8 mouse cellular contexts compared by ENCODE assay signal in genomic region chr12:20231986-20232541, GRCm38 (mm10).
DNase-seq lines count a peak whose midpoint lies in the region; ATAC-seq lines count a peak whose summit lies in the region.

No protein-coding gene starts in this region.

- DNase-seq in heart, adult 11 months: peak; percentile 89
- no peak for DNase-seq in heart, adult 8-10 months (ENCODE audit: low spot score)
- peak; percentile 78 for DNase-seq in midbrain, embryonic 11.5 days (ENCODE audit: low spot score, missing footprints)
- peak; percentile 0 for DNase-seq in embryonic facial prominence, embryonic 11.5 days (ENCODE audit: low spot score)
- peak; percentile 2 for DNase-seq in naive thymus-derived CD4-positive, alpha-beta T cell, adult 2 months (ENCODE audit: low read depth)
- no peak for DNase-seq in cerebellum, adult 18-20 months
- DNase-seq in layer of hippocampus, postnatal 36 days: no peak

- H3K27me3 ChIP-seq in midbrain, embryonic 11.5 days (ENCODE audit: control insufficient read depth, insufficient read depth, low read length): peaks cover 16% of the 10 kb centered on the region
- H3K27me3 ChIP-seq in midbrain, embryonic 16.5 days (ENCODE audit: control insufficient read depth, insufficient read depth, low read depth, low read length): no peaks in the 10 kb centered on the region
- peaks cover 15% of the 10 kb centered on the region for H3K27me3 ChIP-seq in embryonic facial prominence, embryonic 11.5 days (ENCODE audit: control insufficient read depth, insufficient read depth, low read length)

- H3K27ac ChIP-seq in midbrain, embryonic 11.5 days (ENCODE audit: low read depth, low read length): no peak overlapping the region
- no peak overlapping the region for H3K27ac ChIP-seq in midbrain, embryonic 16.5 days (ENCODE audit: low read length)
- H3K27ac ChIP-seq in embryonic facial prominence, embryonic 11.5 days (replicated peaks; ENCODE audit: low read depth, low read length): no peak overlapping the region

- peaks cover 70% of the 10 kb centered on the region for H3K9me3 ChIP-seq in midbrain, embryonic 11.5 days (ENCODE audit: control insufficient read depth, low read length)
- peaks cover 67% of the 10 kb centered on the region for H3K9me3 ChIP-seq in midbrain, embryonic 16.5 days (replicated peaks; ENCODE audit: control insufficient read depth, low read length, poor library complexity, severe bottlenecking)
- H3K9me3 ChIP-seq in embryonic facial prominence, embryonic 11.5 days (replicated peaks; ENCODE audit: control insufficient read depth, low read length): peaks cover 64% of the 10 kb centered on the region

- no peak overlapping the region for H3K4me3 ChIP-seq in midbrain, embryonic 11.5 days (ENCODE audit: low read depth, low read length)
- no peak overlapping the region for H3K4me3 ChIP-seq in midbrain, embryonic 16.5 days (ENCODE audit: low read depth, low read length)
- no peak overlapping the region for H3K4me3 ChIP-seq in embryonic facial prominence, embryonic 11.5 days (ENCODE audit: low read depth, low read length)

- WGBS in midbrain, embryonic 11.5 days: 68% methylated on average over 14 of the region's 14 CpGs
- 68% methylated on average over 14 of the region's 14 CpGs for WGBS in midbrain, embryonic 16.5 days
- 69% methylated on average over 14 of the region's 14 CpGs for WGBS in embryonic facial prominence, embryonic 11.5 days

- H3K4me1 ChIP-seq in midbrain, embryonic 11.5 days (ENCODE audit: control insufficient read depth, insufficient read depth, low read length): no peaks in the 10 kb centered on the region
- H3K4me1 ChIP-seq in midbrain, embryonic 16.5 days (ENCODE audit: control insufficient read depth, insufficient read depth, low read length): no peaks in the 10 kb centered on the region
- no peaks in the 10 kb centered on the region for H3K4me1 ChIP-seq in embryonic facial prominence, embryonic 11.5 days (ENCODE audit: control insufficient read depth, insufficient read depth, low read length)

- peaks cover 7% of the 10 kb centered on the region for H3K36me3 ChIP-seq in midbrain, embryonic 11.5 days (ENCODE audit: control insufficient read depth, insufficient read depth, low read length)
- peaks cover 6% of the 10 kb centered on the region; the same call in 1 of the 2 replicates for H3K36me3 ChIP-seq in midbrain, embryonic 16.5 days (ENCODE audit: control insufficient read depth, insufficient read depth, low read length)
- peaks cover 10% of the 10 kb centered on the region for H3K36me3 ChIP-seq in embryonic facial prominence, embryonic 11.5 days (replicated peaks; ENCODE audit: control insufficient read depth, insufficient read depth, low read depth, low read length)

- no peak for ATAC-seq in midbrain, embryonic 11.5 days (ENCODE audit: low FRiP score)
- no peak for ATAC-seq in midbrain, embryonic 16.5 days
- ATAC-seq in embryonic facial prominence, embryonic 11.5 days (replicated peaks; ENCODE audit: insufficient number of reproducible peaks, low FRiP score, low TSS enrichment, low read depth): no peak

- no peak overlapping the region for H3K4me2 ChIP-seq in midbrain, embryonic 11.5 days
- H3K4me2 ChIP-seq in midbrain, embryonic 16.5 days (ENCODE audit: low read length): no peak overlapping the region
- H3K4me2 ChIP-seq in embryonic facial prominence, embryonic 11.5 days (ENCODE audit: low read depth, low read length): no peak overlapping the region

- no peak overlapping the region for H3K9ac ChIP-seq in midbrain, embryonic 11.5 days (ENCODE audit: low read length)
- H3K9ac ChIP-seq in midbrain, embryonic 16.5 days (ENCODE audit: low read depth, low read length): no peak overlapping the region
- H3K9ac ChIP-seq in embryonic facial prominence, embryonic 11.5 days (replicated peaks; ENCODE audit: low read length): no peak overlapping the region

Comparison
In these comparisons a context has a peak if more than half of its experiments do, and no peak if none do; other contexts are left out.
1. DNase-seq: peak in heart, adult 11 months (single experiment), midbrain, embryonic 11.5 days (single experiment), embryonic facial prominence, embryonic 11.5 days (single experiment) and naive thymus-derived CD4-positive, alpha-beta T cell, adult 2 months (single experiment); none in heart, adult 8-10 months (single experiment), cerebellum, adult 18-20 months (0 of 2) and layer of hippocampus, postnatal 36 days (0 of 2).